Mouse (Mus musculus) megakaryocyte-erythroid progenitor cell, adult 5 weeks (primary cell): Measurements from ENCODE around the gene Commd4. TPM values are rescaled to one million over a fixed set of nuclear protein-coding genes. Genes with fewer than 3 reads are reported as not detected.

Source experiments
- polyA plus RNA-seq: library from polyadenylated mRNA; stranded (reverse); fragments of >175 nt; gene quantifications from 2 replicates; pipeline ENCODE4 v1.2.3, GENCODE M21; 2012

Gene Commd4
- 46.9 and 50.6 TPM in 2 replicates for polyA plus RNA-seq

GRCm38 (mm10) chr9:57158013-57158470 lies at the start of gene Commd4:
TSS of gene Commd4 (minus strand) at chr9:57158331.

DNA sequence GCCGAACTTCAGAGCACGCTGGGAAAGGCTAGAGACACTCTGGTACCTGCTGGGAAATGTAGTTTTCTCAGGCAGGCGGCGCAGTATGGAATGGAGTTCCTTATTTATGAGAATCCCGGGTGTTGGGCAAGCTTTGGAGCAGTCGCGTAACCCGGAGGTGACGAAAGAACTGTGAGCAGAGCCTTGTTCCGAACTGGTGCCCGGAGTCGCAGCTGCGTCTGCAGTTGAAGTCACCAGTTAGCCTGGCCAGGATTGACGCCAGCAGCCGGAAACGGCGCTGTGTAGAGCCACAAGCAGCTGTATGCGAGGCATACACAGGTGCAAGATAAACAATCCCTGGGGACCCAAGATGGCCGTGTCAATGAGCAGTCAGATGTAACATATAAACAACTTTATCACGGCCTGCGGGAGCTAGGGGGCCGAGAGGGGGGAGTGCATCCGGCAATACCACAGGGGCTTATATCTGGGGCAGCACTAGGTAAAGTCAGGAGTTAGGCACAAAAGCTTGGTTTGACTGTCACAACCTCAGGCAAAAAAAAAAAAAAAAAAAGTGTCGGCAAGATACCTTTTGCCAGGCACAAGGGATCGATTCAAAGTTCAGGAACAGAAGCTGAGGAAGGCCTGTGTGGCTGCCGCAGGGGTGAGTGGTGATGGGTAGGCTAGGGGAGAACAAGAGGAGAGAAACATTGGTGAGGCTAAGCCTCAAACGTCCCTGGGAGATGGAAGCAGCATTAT lies 9.8 kb downstream of the Commd4 start, which contains the start of gene Neil1:
Neil1 (minus strand) TSS at position 162 of the 735 bp plus-strand sequence.

GRCm38 (mm10) chr9:57130577-57131433 lies 27.3 kb downstream of the Commd4 start, which contains the start of gene Man2c1:
TSS of gene Man2c1 (plus strand) at chr9:57130690.

Other genes with a start within 250 kb of the Commd4 start
- gene Snx33, start 230.0 kb downstream of the Commd4 start, polyA plus RNA-seq = 1.9 and 2.0 TPM in 2 replicates
- gene Imp3, start 220.9 kb downstream of the Commd4 start, polyA plus RNA-seq = 71.9 and 81.0 TPM in 2 replicates
- 1.00 and 1.1 TPM in 2 replicates for gene Snupn, start 207.5 kb downstream of the Commd4 start, polyA plus RNA-seq
- gene Ptpn9, start 163.4 kb downstream of the Commd4 start, polyA plus RNA-seq = 24.6 and 34.3 TPM in 2 replicates
- 12.6 and 17.1 TPM in 2 replicates for gene Sin3a, start 86.3 kb downstream of the Commd4 start, polyA plus RNA-seq
- 99.3 and 110 TPM in 2 replicates for gene Man2c1, start 27.6 kb downstream of the Commd4 start, polyA plus RNA-seq
- 18.0 and 20.0 TPM in 2 replicates for gene Neil1, start 10.0 kb downstream of the Commd4 start, polyA plus RNA-seq
- gene Trcg1, start 78.2 kb upstream of the Commd4 start, polyA plus RNA-seq = not detected in 2 replicates
- gene 1700017B05Rik, start 104.3 kb upstream of the Commd4 start, polyA plus RNA-seq = 178 and 209 TPM in 2 replicates